In the genomic region with DNA sequence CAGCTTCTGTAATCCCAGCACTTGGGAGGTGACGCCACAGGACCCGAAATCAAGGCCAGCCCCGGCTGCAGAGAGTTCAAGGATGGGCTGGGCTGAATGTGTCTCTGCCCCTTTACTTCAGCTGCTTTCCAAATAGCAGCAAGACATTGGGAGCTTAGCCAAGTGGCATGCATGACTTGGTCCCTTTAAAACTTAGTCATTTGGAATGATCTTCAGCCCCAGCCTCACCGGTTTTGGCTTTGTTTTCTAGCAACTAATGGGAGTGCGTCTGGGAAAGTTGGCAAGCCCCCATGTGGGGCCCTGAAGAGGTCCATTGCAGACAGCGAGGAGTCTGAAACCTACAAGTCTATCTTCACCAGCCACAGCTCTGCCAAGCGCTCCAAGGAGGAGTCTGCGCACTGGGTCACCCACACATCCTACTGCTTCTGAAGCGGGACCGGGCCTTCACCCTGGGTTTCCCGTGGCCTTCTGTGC, we compare ENCODE assay signal across 8 mouse cellular contexts. TPM values are rescaled to one million over a fixed set of nuclear protein-coding genes. Genes with fewer than 3 reads are reported as not detected.
A peak's percentile ranks its signal among the peaks of the same experiment; 100 is the strongest.
DNase-seq lines count a peak whose midpoint lies in the region; ATAC-seq and TF ChIP-seq lines count a peak whose summit lies in the region.
"Had no signal": no experiment of that assay in that cellular context is flagged by ENCODE, and none has a peak within 500 bp of the region (broad histone marks: within the 10 kb centered on the region; RNA-seq: fewer than 3 reads in every experiment).

No protein-coding gene starts in this region.

- ATAC-seq in forebrain, embryonic 11.5 days (replicated peaks; ENCODE audit: low FRiP score), result peak; percentile 68
- no peak for ATAC-seq in intestine, postnatal 0 days

- no peaks in the 10 kb centered on the region; the same call in 1 of the 2 replicates for H3K36me3 ChIP-seq in forebrain, embryonic 11.5 days (ENCODE audit: control insufficient read depth, insufficient read depth, low read length)
- H3K36me3 ChIP-seq in intestine, postnatal 0 days (ENCODE audit: control insufficient read depth, insufficient read depth), result peaks cover 63% of the 10 kb centered on the region

- peaks cover 6% of the 10 kb centered on the region; the same call in 1 of the 2 replicates for H3K4me1 ChIP-seq in forebrain, embryonic 11.5 days (replicated peaks; ENCODE audit: control insufficient read depth, insufficient read depth, low read length)
- H3K4me1 ChIP-seq in intestine, postnatal 0 days (replicated peaks; ENCODE audit: control insufficient read depth, insufficient read depth, low read length), result no peaks in the 10 kb centered on the region

- H3K9ac ChIP-seq in forebrain, embryonic 11.5 days (ENCODE audit: low read length), result no peak overlapping the region
- no peak overlapping the region for H3K9ac ChIP-seq in intestine, postnatal 0 days (ENCODE audit: low read depth, low read length)

- no peaks in the 10 kb centered on the region for H3K27me3 ChIP-seq in forebrain, embryonic 11.5 days (ENCODE audit: control insufficient read depth, insufficient read depth, low read length)
- no peaks in the 10 kb centered on the region for H3K27me3 ChIP-seq in intestine, postnatal 0 days (replicated peaks; ENCODE audit: control insufficient read depth, insufficient read depth, low read length)

- peak; percentile 53 to 54 for DNase-seq in right cerebral cortex, postnatal 10 days (ENCODE audit: low spot score in 2 of 2)
- no peak for DNase-seq in right cerebral cortex, postnatal 14 days
- no peak for DNase-seq in forebrain, embryonic 11.5 days (ENCODE audit: low spot score)
- peak; percentile 69 for DNase-seq in lung, postnatal 10 days
- DNase-seq in gastrocnemius, postnatal 36 days, result no peak
- DNase-seq in right cerebral cortex, adult 18-20 months, result no peak

- H3K4me2 ChIP-seq in forebrain, embryonic 11.5 days (ENCODE audit: low read depth, low read length, severe bottlenecking), result no peak overlapping the region
- H3K4me2 ChIP-seq in intestine, postnatal 0 days (replicated peaks; ENCODE audit: low read depth), result no peak overlapping the region

- 68% methylated on average over 11 of the region's 11 CpGs for WGBS in forebrain, embryonic 11.5 days
- 88% methylated on average over 11 of the region's 11 CpGs for whole genome bisulfite sequencing in intestine, postnatal 0 days

- no peak overlapping the region for H3K4me3 ChIP-seq in forebrain, embryonic 11.5 days (ENCODE audit: low read depth, low read length)
- H3K4me3 ChIP-seq in intestine, postnatal 0 days (ENCODE audit: low read depth, low read length), result no peak overlapping the region

- intact Hi-C loops in gastrocnemius, postnatal 36 days (cut with DNase I), result no loop called here

- no peaks in the 10 kb centered on the region for H3K9me3 ChIP-seq in forebrain, embryonic 11.5 days (ENCODE audit: control insufficient read depth, low read length)
- no peaks in the 10 kb centered on the region for H3K9me3 ChIP-seq in intestine, postnatal 0 days (ENCODE audit: control insufficient read depth)

- H3K27ac ChIP-seq in forebrain, embryonic 11.5 days (ENCODE audit: low read depth, low read length), result peak overlapping the region; percentile 37; the same call in 1 of the 2 replicates
- no peak overlapping the region; the same call in 1 of the 2 replicates for H3K27ac ChIP-seq in intestine, postnatal 0 days (ENCODE audit: low read depth, low read length)

- TF ChIP-seq CTCF in intestine, postnatal 0 days (IDR thresholded peaks at IDR 0.05; ENCODE audit: low read depth), result no peak

RNA-seq across cellular contexts. Expression of gene Fam209, which starts 3.9 kb away (rescaled TPM):
- polyA plus RNA-seq in forebrain, embryonic 11.5 days (2014; fragmentation: Nextera tagmentation; extraction: Ambion mirVana), result 0.39 and 0.97 TPM in 2 replicates
- polyA plus RNA-seq in intestine, postnatal 0 days (2015; fragmentation: Nextera tagmentation; extraction: Ambion mirVana), result not detected in 2 replicates
- under 1 TPM in 1 of 2 experiments, not detected in 1; 0.52 TPM for total RNA-seq in gastrocnemius, postnatal 36 days (2021)

RNA-seq across cellular contexts. Expression of gene Gcnt7, which starts 10.0 kb away (rescaled TPM):
- polyA plus RNA-seq in forebrain, embryonic 11.5 days (2014; fragmentation: Nextera tagmentation; extraction: Ambion mirVana), result 1.5 TPM in 2 replicates
- polyA plus RNA-seq in intestine, postnatal 0 days (2015; fragmentation: Nextera tagmentation; extraction: Ambion mirVana), result 0.17 and 0.51 TPM in 2 replicates
- not detected for total RNA-seq in gastrocnemius, postnatal 36 days (2021)
- polyA plus RNA-seq: macrophage had no signal

RNA-seq across cellular contexts. Expression of gene Rtf2, which starts 28.0 kb away (rescaled TPM):
- polyA plus RNA-seq in forebrain, embryonic 11.5 days (2014; fragmentation: Nextera tagmentation; extraction: Ambion mirVana), result 86.0 and 90.5 TPM in 2 replicates
- 75.3 and 82.5 TPM in 2 replicates for polyA plus RNA-seq in intestine, postnatal 0 days (2015; fragmentation: Nextera tagmentation; extraction: Ambion mirVana)
- 10 to 100 TPM; 27.0 to 27.6 TPM for total RNA-seq in gastrocnemius, postnatal 36 days (2021)

Comparison
In these comparisons a context has a peak if more than half of its experiments do, and no peak if none do; other contexts are left out.
1. DNase-seq: peak in right cerebral cortex, postnatal 10 days (2 of 2) and lung, postnatal 10 days (single experiment); none in right cerebral cortex, postnatal 14 days (single experiment), forebrain, embryonic 11.5 days (single experiment), gastrocnemius, postnatal 36 days (0 of 2) and right cerebral cortex, adult 18-20 months (single experiment).